Mouse (Mus musculus) heart, embryonic 10.5 days (tissue): ENCODE measurements around the gene Purb. TPM values are rescaled to one million over a fixed set of nuclear protein-coding genes. Genes with fewer than 3 reads are reported as not detected.
A peak's percentile ranks its signal among the peaks of the same experiment; 100 is the strongest.

Experiments used
- DNase-seq: peaks from one replicate; pipeline ENCODE4 v3.0.0-alpha.2; 2017; ENCODE audit warnings: low spot score
- H3K27ac ChIP-seq: fragments of 300-500 bp; sonication (generic); 2 replicates; pipeline ENCODE4 v1.5.1; 2016; ENCODE audit warnings: mild to moderate bottlenecking
- H3K27me3 ChIP-seq: fragments of 300-500 bp; sonication (generic); 2 replicates; pipeline ENCODE4 v1.6.1; 2016; ENCODE audit warnings: mild to moderate bottlenecking; ENCODE audit not compliant: poor library complexity, insufficient read depth, severe bottlenecking
- H3K36me3 ChIP-seq: fragments of 300-500 bp; sonication (generic); 2 replicates; pipeline ENCODE4 v1.6.1; 2016; ENCODE audit warnings: mild to moderate bottlenecking, moderate library complexity
- H3K4me1 ChIP-seq: fragments of 300-500 bp; sonication (generic); 2 replicates; pipeline ENCODE4 v1.6.1; 2016; ENCODE audit warnings: mild to moderate bottlenecking
- H3K4me3 ChIP-seq: fragments of 300-500 bp; sonication (generic); 2 replicates; pipeline ENCODE4 v1.5.1; 2016; ENCODE audit warnings: mild to moderate bottlenecking, moderate library complexity
- H3K9me3 ChIP-seq: fragments of 300-500 bp; sonication (generic); 2 replicates; pipeline ENCODE4 v1.6.1; 2016; ENCODE audit warnings: mild to moderate bottlenecking, moderate library complexity
- WGBS: fragments of 180-500 bp; shearing (Covaris S2); methylation state at CpG from one replicate; pipeline ENCODE4 v1.1.7; 2016; 5-methylcytosine and 5-hydroxymethylcytosine counted together
- polyA plus RNA-seq: library from polyadenylated mRNA; unstranded; fragments of >200 nt; fragmentation: Nextera tagmentation; extraction: Ambion mirVana; gene quantifications from 2 replicates; pipeline ENCODE4 v1.2.1, GENCODE M21; 2016

The Purb gene
- polyA plus RNA-seq, 1 experiment from 2014 or later, result 21.0 TPM

GRCm38 (mm10) chr11:6480191-6480590 lies 4.5 kb upstream of the Purb start:
- 73% methylated on average over 7 of the region's 7 CpGs for WGBS
- peaks cover 10% of the 10 kb centered on the region for H3K4me1 ChIP-seq
- DNase-seq, result no peak
- no peak overlapping the region for H3K4me3 ChIP-seq
- H3K9me3 ChIP-seq, result no peaks in the 10 kb centered on the region
- no peaks in the 10 kb centered on the region for H3K27me3 ChIP-seq
- no peak overlapping the region for H3K27ac ChIP-seq
- no peaks in the 10 kb centered on the region for H3K36me3 ChIP-seq

- peaks cover 1% of the 10 kb centered on the region; the same call in 1 of the 2 replicates for H3K36me3 ChIP-seq
- 67% methylated on average over 2 of the region's 2 CpGs for WGBS
- no peak overlapping the region for H3K4me3 ChIP-seq
These were observed 3.5 kb upstream of the Purb start for GRCm38 (mm10) chr11:6479231-6479630.

GRCm38 (mm10) chr11:6477350-6477749 lies 1.6 kb upstream of the Purb start:
- WGBS, result 96% methylated on average over 1 of the region's 1 CpGs

More at GRCm38 (mm10) chr11:6479231-6479630, 3.5 kb upstream of the Purb start:
- H3K27me3 ChIP-seq, result no peaks in the 10 kb centered on the region
- no peak overlapping the region for H3K27ac ChIP-seq
- no peak for DNase-seq
- H3K9me3 ChIP-seq, result no peaks in the 10 kb centered on the region
- H3K4me1 ChIP-seq, result peaks cover 6% of the 10 kb centered on the region

GRCm38 (mm10) chr11:6476876-6477275 lies 1.2 kb upstream of the Purb start:
- Histone ChIP-seq H3K4me3 (no peak overlapping the region), H3K27me3 (no peaks in the 10 kb centered on the region), H3K27ac (no peak overlapping the region), H3K36me3 (peaks cover 3% of the 10 kb centered on the region; the same call in 1 of the 2 replicates), H3K4me1 (no peaks in the 10 kb centered on the region; the same call in 1 of the 2 replicates), H3K9me3 (no peaks in the 10 kb centered on the region)
- no peak for DNase-seq
- 72% methylated on average over 6 of the region's 6 CpGs for WGBS

More at GRCm38 (mm10) chr11:6477350-6477749, 1.6 kb upstream of the Purb start:
- Histone ChIP-seq H3K4me1 (no peaks in the 10 kb centered on the region; the same call in 1 of the 2 replicates), H3K27ac (no peak overlapping the region), H3K27me3 (no peaks in the 10 kb centered on the region), H3K9me3 (no peaks in the 10 kb centered on the region), H3K36me3 (peaks cover 3% of the 10 kb centered on the region; the same call in 1 of the 2 replicates), H3K4me3 (no peak overlapping the region)
- no peak for DNase-seq

GRCm38 (mm10) chr11:6474874-6475731 lies 614 bp downstream of the Purb start:
- peak overlapping the region; percentile 94 for H3K27ac ChIP-seq
- peaks cover 12% of the 10 kb centered on the region for H3K4me1 ChIP-seq
- WGBS, result under 1% methylated on average over 109 of the region's 109 CpGs
- peak; percentile 82 for DNase-seq
- no peaks in the 10 kb centered on the region for H3K9me3 ChIP-seq
- no peaks in the 10 kb centered on the region for H3K27me3 ChIP-seq
- H3K4me3 ChIP-seq, result peak overlapping the region; percentile 82
- peaks cover 11% of the 10 kb centered on the region for H3K36me3 ChIP-seq

GRCm38 (mm10) chr11:6474381-6474780 lies 1.3 kb downstream of the Purb start:
- Histone ChIP-seq H3K27ac (peak overlapping the region; percentile 94), H3K9me3 (no peaks in the 10 kb centered on the region), H3K36me3 (peaks cover 14% of the 10 kb centered on the region), H3K4me3 (peak overlapping the region; percentile 82), H3K27me3 (no peaks in the 10 kb centered on the region), H3K4me1 (peaks cover 12% of the 10 kb centered on the region)
- DNase-seq, result no peak
- 24% methylated on average over 6 of the region's 6 CpGs for WGBS

GRCm38 (mm10) chr11:6472076-6472475 lies 3.6 kb downstream of the Purb start:
- H3K4me3 ChIP-seq, result peak overlapping the region; percentile 82
- peaks cover 12% of the 10 kb centered on the region for H3K4me1 ChIP-seq
- H3K27me3 ChIP-seq, result no peaks in the 10 kb centered on the region
- no peaks in the 10 kb centered on the region for H3K9me3 ChIP-seq
- DNase-seq, result no peak
- peak overlapping the region; percentile 94 for H3K27ac ChIP-seq
- H3K36me3 ChIP-seq, result peaks cover 22% of the 10 kb centered on the region

GRCm38 (mm10) chr11:6471493-6471892 lies 4.2 kb downstream of the Purb start:
- H3K36me3 ChIP-seq, result peaks cover 27% of the 10 kb centered on the region
- peak overlapping the region; percentile 82 for H3K4me3 ChIP-seq
- DNase-seq, result no peak
- H3K9me3 ChIP-seq, result no peaks in the 10 kb centered on the region
- H3K27ac ChIP-seq, result peak overlapping the region; percentile 94
- no peaks in the 10 kb centered on the region for H3K27me3 ChIP-seq
- 36% methylated on average over 1 of the region's 1 CpGs for WGBS
- H3K4me1 ChIP-seq, result peaks cover 12% of the 10 kb centered on the region

- peak overlapping the region; percentile 94 for H3K27ac ChIP-seq
- peaks cover 31% of the 10 kb centered on the region for H3K36me3 ChIP-seq
- no peak for DNase-seq
- peaks cover 12% of the 10 kb centered on the region for H3K4me1 ChIP-seq
- H3K4me3 ChIP-seq, result peak overlapping the region; percentile 82
- no peaks in the 10 kb centered on the region for H3K9me3 ChIP-seq
- WGBS, result 70% methylated on average over 2 of the region's 2 CpGs
- no peaks in the 10 kb centered on the region for H3K27me3 ChIP-seq
These were observed 4.7 kb downstream of the Purb start for GRCm38 (mm10) chr11:6471054-6471453.

GRCm38 (mm10) chr11:6468541-6468940 lies 7.2 kb downstream of the Purb start:
- H3K36me3 ChIP-seq, result peaks cover 33% of the 10 kb centered on the region
- no peak overlapping the region for H3K4me3 ChIP-seq
- no peaks in the 10 kb centered on the region for H3K27me3 ChIP-seq
- H3K4me1 ChIP-seq, result peaks cover 12% of the 10 kb centered on the region
- no peak for DNase-seq
- no peak overlapping the region for H3K27ac ChIP-seq
- WGBS, result 82% methylated on average over 2 of the region's 2 CpGs
- H3K9me3 ChIP-seq, result no peaks in the 10 kb centered on the region

GRCm38 (mm10) chr11:6465122-6465521 lies 10.6 kb downstream of the Purb start:
- WGBS, result 23% methylated on average over 4 of the region's 4 CpGs
- H3K27me3 ChIP-seq, result no peaks in the 10 kb centered on the region
- no peak for DNase-seq
- no peak overlapping the region for H3K4me3 ChIP-seq
- no peaks in the 10 kb centered on the region; the same call in 1 of the 2 replicates for H3K4me1 ChIP-seq
- H3K9me3 ChIP-seq, result no peaks in the 10 kb centered on the region
- H3K36me3 ChIP-seq, result peaks cover 25% of the 10 kb centered on the region
- no peak overlapping the region for H3K27ac ChIP-seq

GRCm38 (mm10) chr11:6463159-6463837 lies 12.4 kb downstream of the Purb start:
- 87% methylated on average over 6 of the region's 6 CpGs for WGBS
- DNase-seq, result no peak
- Histone ChIP-seq H3K27me3 (no peaks in the 10 kb centered on the region), H3K9me3 (no peaks in the 10 kb centered on the region), H3K36me3 (peaks cover 17% of the 10 kb centered on the region), H3K4me1 (no peaks in the 10 kb centered on the region), H3K27ac (no peak overlapping the region), H3K4me3 (no peak overlapping the region)

GRCm38 (mm10) chr11:6456083-6456482 lies 19.6 kb downstream of the Purb start:
- no peak for DNase-seq
- no peaks in the 10 kb centered on the region for H3K4me1 ChIP-seq
- WGBS, result 68% methylated on average over 6 of the region's 6 CpGs

More at GRCm38 (mm10) chr11:6456083-6456482, 19.6 kb downstream of the Purb start:
- Histone ChIP-seq H3K27ac (no peak overlapping the region), H3K36me3 (no peaks in the 10 kb centered on the region), H3K27me3 (no peaks in the 10 kb centered on the region), H3K9me3 (no peaks in the 10 kb centered on the region), H3K4me3 (no peak overlapping the region)
